Mouse (Mus musculus) lung, postnatal 0 days (tissue): ENCODE results near the gene Fyttd1.

ENCODE experiments used
- CTCF ChIP-seq: IDR thresholded peaks from 2 replicates; pipeline ENCODE4 v1.5.1; 2016; ENCODE audit warnings: antibody characterized with exemption, mild to moderate bottlenecking
- EP300 ChIP-seq: IDR thresholded peaks from 2 replicates; pipeline ENCODE4 v1.6.1; 2016; ENCODE audit warnings: antibody characterized with exemption, mild to moderate bottlenecking, control low read depth

GRCm38 (mm10) chr16:32942694-32943093 lies 65.4 kb downstream of the Fyttd1 start:
- TF ChIP-seq CTCF = no peak
- no peak for TF ChIP-seq EP300
